ENCODE assay signal across 8 mouse cellular contexts in the genomic region with DNA sequence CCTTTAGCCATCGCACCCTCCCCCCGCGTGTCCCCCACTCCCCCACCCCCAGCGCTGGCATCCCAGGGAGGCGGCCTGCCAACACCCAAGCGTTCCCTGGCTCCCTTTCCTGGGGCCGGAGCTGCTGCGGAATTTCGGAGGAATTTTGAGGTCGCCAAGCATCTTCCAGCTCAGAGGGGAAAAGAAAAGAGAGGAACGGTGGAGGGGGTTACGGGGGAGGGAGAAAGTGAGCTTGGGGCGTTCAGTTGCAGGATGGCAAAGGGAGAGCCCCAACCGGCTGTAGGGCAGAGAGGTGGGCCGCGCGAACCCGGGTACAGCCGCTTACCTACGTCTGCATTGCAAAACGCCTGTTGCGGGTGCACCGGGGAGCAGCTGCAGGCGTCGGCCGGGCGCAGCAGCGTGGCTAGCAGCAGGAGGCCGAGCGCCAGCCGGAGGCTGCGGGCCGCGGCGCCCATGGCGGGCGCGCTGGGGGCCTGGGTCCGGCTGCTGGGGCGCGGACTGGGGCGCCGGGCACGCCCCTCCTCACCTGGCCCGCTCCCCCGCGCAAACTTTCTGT. TPM values are rescaled to one million over a fixed set of nuclear protein-coding genes. Genes with fewer than 3 reads are reported as not detected.
DNase-seq lines count a peak whose midpoint lies in the region; ATAC-seq and TF ChIP-seq lines count a peak whose summit lies in the region.

No protein-coding gene starts in this region.

- no peaks in the 10 kb centered on the region for H3K9me3 ChIP-seq in embryonic facial prominence, embryonic 11.5 days (replicated peaks; ENCODE audit: control insufficient read depth, low read length)
- no peaks in the 10 kb centered on the region for H3K9me3 ChIP-seq in heart, postnatal 0 days (replicated peaks; ENCODE audit: control insufficient read depth, low read length)
- no peaks in the 10 kb centered on the region for H3K9me3 ChIP-seq in liver, embryonic 11.5 days (ENCODE audit: control insufficient read depth, low read length)
- no peaks in the 10 kb centered on the region for H3K9me3 ChIP-seq in midbrain, postnatal 0 days (ENCODE audit: low read length)

- no peak for TF ChIP-seq POLR2A in liver, adult 2 months (IDR thresholded peaks at IDR 0.05; ENCODE audit: extremely low read depth, insufficient read depth, low read length)

- peak; percentile 40 for ATAC-seq in activated CD4-positive, CD25-positive, alpha-beta regulatory T cell, adult 4 months
- ATAC-seq in embryonic facial prominence, embryonic 11.5 days (replicated peaks; ENCODE audit: insufficient number of reproducible peaks, low FRiP score, low TSS enrichment, low read depth): peak; percentile 40
- ATAC-seq in heart, postnatal 0 days (ENCODE audit: insufficient read depth, low read depth): peak; percentile 34
- ATAC-seq in liver, embryonic 11.5 days (replicated peaks; ENCODE audit: low FRiP score): peak; percentile 18; the same call in 1 of the 2 replicates
- peak; percentile 31; the same call in 1 of the 2 replicates for ATAC-seq in midbrain, postnatal 0 days (ENCODE audit: low FRiP score)

- H3K36me3 ChIP-seq in liver, adult 2 months (ENCODE audit: control insufficient read depth, insufficient read depth, low read length): no peaks in the 10 kb centered on the region
- H3K36me3 ChIP-seq in embryonic facial prominence, embryonic 11.5 days (replicated peaks; ENCODE audit: control insufficient read depth, insufficient read depth, low read depth, low read length): no peaks in the 10 kb centered on the region
- H3K36me3 ChIP-seq in heart, postnatal 0 days (replicated peaks; ENCODE audit: control insufficient read depth, insufficient read depth, low read length): 0 out of 2 replicates have a peak, but pooled peaks cover 4% of the 10 kb centered on the region
- no peaks in the 10 kb centered on the region for H3K36me3 ChIP-seq in liver, embryonic 11.5 days (ENCODE audit: control insufficient read depth, insufficient read depth, low read length)
- H3K36me3 ChIP-seq in midbrain, postnatal 0 days (ENCODE audit: insufficient read depth, low read length): no peaks in the 10 kb centered on the region

- H3K9ac ChIP-seq in liver, adult 2 months (ENCODE audit: low read depth, low read length): peak overlapping the region; percentile 70
- peak overlapping the region; percentile 96 for H3K9ac ChIP-seq in embryonic facial prominence, embryonic 11.5 days (replicated peaks; ENCODE audit: low read length)
- H3K9ac ChIP-seq in heart, postnatal 0 days (replicated peaks; ENCODE audit: low read depth, low read length): peak overlapping the region; percentile 81
- H3K9ac ChIP-seq in liver, embryonic 11.5 days (ENCODE audit: low read depth, low read length): peak overlapping the region; percentile 60
- H3K9ac ChIP-seq in midbrain, postnatal 0 days (replicated peaks; ENCODE audit: low read length, poor library complexity, severe bottlenecking): peak overlapping the region; percentile 90

- H3K4me3 ChIP-seq in liver, adult 2 months (ENCODE audit: insufficient read depth, low read depth, low read length): peak overlapping the region; percentile 64
- peak overlapping the region; percentile 80 for H3K4me3 ChIP-seq in embryonic facial prominence, embryonic 11.5 days (ENCODE audit: low read depth, low read length)
- peak overlapping the region; percentile 64 for H3K4me3 ChIP-seq in heart, postnatal 0 days (ENCODE audit: low read depth, low read length)
- H3K4me3 ChIP-seq in liver, embryonic 11.5 days (ENCODE audit: low read depth, low read length): peak overlapping the region; percentile 56
- peak overlapping the region; percentile 87 for H3K4me3 ChIP-seq in midbrain, postnatal 0 days (ENCODE audit: low read depth, low read length)

- H3K27me3 ChIP-seq in liver, adult 2 months (ENCODE audit: control insufficient read depth, insufficient read depth, low read length): peaks cover 4% of the 10 kb centered on the region; the same call in 1 of the 2 replicates
- no peaks in the 10 kb centered on the region for H3K27me3 ChIP-seq in embryonic facial prominence, embryonic 11.5 days (ENCODE audit: control insufficient read depth, insufficient read depth, low read length)
- H3K27me3 ChIP-seq in heart, postnatal 0 days (ENCODE audit: control insufficient read depth, insufficient read depth, low read length): no peaks in the 10 kb centered on the region
- H3K27me3 ChIP-seq in liver, embryonic 11.5 days (replicated peaks; ENCODE audit: control insufficient read depth, insufficient read depth, low read length): peaks cover 31% of the 10 kb centered on the region
- H3K27me3 ChIP-seq in midbrain, postnatal 0 days (ENCODE audit: insufficient read depth, low read length): no peaks in the 10 kb centered on the region

- TF ChIP-seq CTCF in liver, adult 2 months (IDR thresholded peaks at IDR 0.05; ENCODE audit: low read depth, low read length): no peak
- TF ChIP-seq CTCF in heart, postnatal 0 days (IDR thresholded peaks at IDR 0.05; ENCODE audit: low read depth): no peak
- no peak for TF ChIP-seq CTCF in midbrain, postnatal 0 days (IDR thresholded peaks at IDR 0.05)

- no peaks in the 10 kb centered on the region for H3K79me2 ChIP-seq in liver, adult 2 months (ENCODE audit: control insufficient read depth, insufficient read depth, low read length)

- no peak for TF ChIP-seq EP300 in heart, postnatal 0 days (IDR thresholded peaks at IDR 0.05; ENCODE audit: low read depth)

- 0 out of 2 replicates have a peak, but pooled peaks cover 2% of the 10 kb centered on the region for H3K4me1 ChIP-seq in liver, adult 2 months (ENCODE audit: control insufficient read depth, insufficient read depth, low read length)
- peaks cover 5% of the 10 kb centered on the region for H3K4me1 ChIP-seq in embryonic facial prominence, embryonic 11.5 days (ENCODE audit: control insufficient read depth, insufficient read depth, low read length)
- H3K4me1 ChIP-seq in heart, postnatal 0 days (ENCODE audit: control insufficient read depth, insufficient read depth): peaks cover 16% of the 10 kb centered on the region; the same call in 1 of the 2 replicates
- H3K4me1 ChIP-seq in liver, embryonic 11.5 days (replicated peaks; ENCODE audit: control insufficient read depth, insufficient read depth, low read length): peaks cover 3% of the 10 kb centered on the region; the same call in 1 of the 2 replicates
- H3K4me1 ChIP-seq in midbrain, postnatal 0 days (ENCODE audit: insufficient read depth, low read length): peaks cover 13% of the 10 kb centered on the region

- H3K27ac ChIP-seq in liver, adult 2 months (replicated peaks; ENCODE audit: insufficient read depth, low read depth, low read length): 0 out of 2 replicates have a peak overlapping the region, but pooled peaks have one; percentile 19
- peak overlapping the region; percentile 89 for H3K27ac ChIP-seq in embryonic facial prominence, embryonic 11.5 days (replicated peaks; ENCODE audit: low read depth, low read length)
- H3K27ac ChIP-seq in heart, postnatal 0 days (ENCODE audit: low read depth): peak overlapping the region; percentile 85
- peak overlapping the region; percentile 48; the same call in 1 of the 2 replicates for H3K27ac ChIP-seq in liver, embryonic 11.5 days (ENCODE audit: low read depth, low read length)
- H3K27ac ChIP-seq in midbrain, postnatal 0 days (ENCODE audit: low read depth, low read length): peak overlapping the region; percentile 91

- no peak for DNase-seq in liver, adult 2 months (ENCODE audit: extremely low read depth, low read depth, low spot score)
- DNase-seq in liver: no peak
- DNase-seq in embryonic facial prominence, embryonic 11.5 days (ENCODE audit: low spot score): no peak
- peak; percentile 36 for DNase-seq in heart, postnatal 0 days (ENCODE audit: low spot score)
- peak; percentile 44 for DNase-seq in liver, embryonic 11.5 days (ENCODE audit: low spot score)
- DNase-seq in midbrain, postnatal 0 days (ENCODE audit: low spot score): peak; percentile 22
- no peak for DNase-seq in retina, embryonic 14.5 days (ENCODE audit: low spot score)

- WGBS in liver, adult 2 months: 2% methylated on average over 45 of the region's 47 CpGs
- WGBS in embryonic facial prominence, embryonic 11.5 days: under 1% methylated on average over 35 of the region's 47 CpGs
- under 1% methylated on average over 44 of the region's 47 CpGs for WGBS in heart, postnatal 0 days
- WGBS in liver, embryonic 11.5 days: 2% methylated on average over 42 of the region's 47 CpGs
- 0% methylated on average over 35 of the region's 47 CpGs for WGBS in midbrain, postnatal 0 days

- H3K4me2 ChIP-seq in embryonic facial prominence, embryonic 11.5 days (ENCODE audit: low read depth, low read length): peak overlapping the region; percentile 84
- peak overlapping the region; percentile 72 for H3K4me2 ChIP-seq in heart, postnatal 0 days (ENCODE audit: low read depth, low read length)
- H3K4me2 ChIP-seq in liver, embryonic 11.5 days: peak overlapping the region; percentile 67
- peak overlapping the region; percentile 88 for H3K4me2 ChIP-seq in midbrain, postnatal 0 days (ENCODE audit: low read depth, low read length, poor library complexity, severe bottlenecking)

RNA-seq across cellular contexts. Expression of a gene that starts 0.8 kb away (rescaled TPM):
- 2.6 and 4.6 TPM in 2 replicates for total RNA-seq in liver, adult 2 months (2014; rRNA removed)
- 7.7 and 7.9 TPM in 2 replicates for polyA plus RNA-seq in liver, adult 2 months (2012; rRNA removed)
- polyA plus RNA-seq in activated CD4-positive, CD25-positive, alpha-beta regulatory T cell, adult 4 months (2017; shearing (Covaris generic)): 10 to 100 TPM; 10.2 to 11.2 TPM
- 73.2 and 75.7 TPM in 2 replicates for polyA plus RNA-seq in embryonic facial prominence, embryonic 11.5 days (2014; fragmentation: Nextera tagmentation; extraction: Ambion mirVana)
- 77.5 and 78.5 TPM in 2 replicates for total RNA-seq in heart, postnatal 0 days (2014; rRNA removed; ENCODE audit: low replicate concordance)
- polyA plus RNA-seq in heart, postnatal 0 days (2015; fragmentation: Nextera tagmentation; extraction: Ambion mirVana): 61.9 and 65.5 TPM in 2 replicates
- 17.8 and 18.1 TPM in 2 replicates for polyA plus RNA-seq in liver, embryonic 11.5 days (2014; fragmentation: Nextera tagmentation; extraction: Ambion mirVana)
- 212 and 217 TPM in 2 replicates for total RNA-seq in midbrain, postnatal 0 days (2014; rRNA removed)
- polyA plus RNA-seq in midbrain, postnatal 0 days (2015; fragmentation: Nextera tagmentation; extraction: Ambion mirVana): 129 and 140 TPM in 2 replicates

RNA-seq across cellular contexts. Expression of a gene that starts 12.4 kb away (rescaled TPM):
- not detected in 2 replicates for total RNA-seq in liver, adult 2 months (2014; rRNA removed)
- polyA plus RNA-seq in liver, adult 2 months (2012; rRNA removed): not detected in 2 replicates
- polyA plus RNA-seq in activated CD4-positive, CD25-positive, alpha-beta regulatory T cell, adult 4 months (2017; shearing (Covaris generic)): under 1 TPM; 0.24 to 0.45 TPM
- 0.21 and 0.76 TPM in 2 replicates for polyA plus RNA-seq in embryonic facial prominence, embryonic 11.5 days (2014; fragmentation: Nextera tagmentation; extraction: Ambion mirVana)
- not detected in 2 replicates for total RNA-seq in heart, postnatal 0 days (2014; rRNA removed; ENCODE audit: low replicate concordance)
- 0.19 and 0.31 TPM in 2 replicates for polyA plus RNA-seq in heart, postnatal 0 days (2015; fragmentation: Nextera tagmentation; extraction: Ambion mirVana)
- 0.14 TPM in 1 of 2 replicates, not detected in the other for polyA plus RNA-seq in liver, embryonic 11.5 days (2014; fragmentation: Nextera tagmentation; extraction: Ambion mirVana)
- total RNA-seq in midbrain, postnatal 0 days (2014; rRNA removed): 0.16 and 0.71 TPM in 2 replicates
- 0.13 and 0.22 TPM in 2 replicates for polyA plus RNA-seq in midbrain, postnatal 0 days (2015; fragmentation: Nextera tagmentation; extraction: Ambion mirVana)

RNA-seq across cellular contexts. Expression of a gene that starts 47.2 kb away (rescaled TPM):
- total RNA-seq in liver, adult 2 months (2014; rRNA removed): 20.2 and 23.9 TPM in 2 replicates
- polyA plus RNA-seq in liver, adult 2 months (2012; rRNA removed): 136 and 216 TPM in 2 replicates
- 100 to 1,000 TPM in 1 of 2 experiments, 10 to 100 TPM in 1; 98.4 to 147 TPM for polyA plus RNA-seq in activated CD4-positive, CD25-positive, alpha-beta regulatory T cell, adult 4 months (2017; shearing (Covaris generic))
- polyA plus RNA-seq in embryonic facial prominence, embryonic 11.5 days (2014; fragmentation: Nextera tagmentation; extraction: Ambion mirVana): 1.0 and 1.7 TPM in 2 replicates
- 77.9 and 83.1 TPM in 2 replicates for total RNA-seq in heart, postnatal 0 days (2014; rRNA removed; ENCODE audit: low replicate concordance)
- 27.6 and 28.6 TPM in 2 replicates for polyA plus RNA-seq in heart, postnatal 0 days (2015; fragmentation: Nextera tagmentation; extraction: Ambion mirVana)
- 23.3 and 27.8 TPM in 2 replicates for polyA plus RNA-seq in liver, embryonic 11.5 days (2014; fragmentation: Nextera tagmentation; extraction: Ambion mirVana)
- 17.4 and 19.0 TPM in 2 replicates for total RNA-seq in midbrain, postnatal 0 days (2014; rRNA removed)
- polyA plus RNA-seq in midbrain, postnatal 0 days (2015; fragmentation: Nextera tagmentation; extraction: Ambion mirVana): 14.2 and 14.9 TPM in 2 replicates

Comparison
In these comparisons a context has a peak if more than half of its experiments do, and no peak if none do; other contexts are left out.
1. DNase-seq: peak in heart, postnatal 0 days (single experiment), liver, embryonic 11.5 days (single experiment) and midbrain, postnatal 0 days (single experiment); none in liver, adult 2 months (single experiment), liver (single experiment), embryonic facial prominence, embryonic 11.5 days (single experiment) and retina, embryonic 14.5 days (single experiment).
2. H3K27ac ChIP-seq: peak in every context shown above with its lines; median percentile 91 in midbrain, postnatal 0 days; 89 in embryonic facial prominence, embryonic 11.5 days; 85 in heart, postnatal 0 days; 48 in liver, embryonic 11.5 days; 19 in liver, adult 2 months.
3. Peak in every context shown above with its lines, with median percentiles within 50 percentile points of each other: H3K4me3 ChIP-seq, H3K9ac ChIP-seq, ATAC-seq and H3K4me2 ChIP-seq.